In the genomic region with DNA sequence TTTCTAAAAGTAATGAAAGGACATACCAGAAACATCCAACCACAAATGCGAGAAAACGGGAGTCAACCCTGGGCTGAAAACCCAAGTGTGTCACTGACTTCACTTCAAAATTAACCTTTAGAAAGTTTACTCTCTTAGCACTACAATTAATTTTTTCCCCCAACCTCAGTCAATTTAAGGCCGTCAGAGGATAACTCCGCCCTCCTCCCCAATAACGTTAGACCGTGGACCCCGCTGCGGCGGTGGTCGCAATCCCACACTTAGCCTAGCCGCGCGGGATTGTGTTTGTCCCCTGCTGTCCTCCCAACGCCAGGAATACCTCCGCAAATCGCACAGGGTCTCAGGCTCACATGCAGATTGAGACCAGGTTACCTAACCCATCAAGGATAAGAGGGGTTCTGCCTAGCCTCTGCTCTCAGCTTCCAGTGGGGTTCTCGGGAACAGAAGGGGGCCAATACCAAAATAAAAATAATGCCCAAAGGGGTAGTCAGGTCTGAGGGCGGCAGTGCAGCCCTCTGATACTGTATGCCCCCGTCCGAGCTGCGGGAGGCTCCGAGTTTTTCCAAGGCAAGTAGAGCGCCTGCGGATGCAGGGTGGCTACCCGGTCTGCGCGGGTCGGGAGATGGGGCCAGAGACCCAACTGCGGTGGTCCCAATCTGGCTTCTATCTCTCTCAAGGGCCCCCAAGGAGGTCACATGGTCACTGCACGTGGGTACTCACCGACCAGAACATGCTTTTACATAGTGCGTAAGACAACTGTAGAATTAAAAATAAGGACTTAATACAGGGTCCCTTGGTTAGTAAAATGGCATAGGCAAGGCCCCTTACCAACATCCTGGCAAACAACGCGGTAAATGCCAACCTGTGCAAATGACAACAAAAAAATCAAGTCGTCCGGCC, we compare ENCODE assay signal across 11 mouse cellular contexts. TPM values are rescaled to one million over a fixed set of nuclear protein-coding genes. Genes with fewer than 3 reads are reported as not detected.
DNase-seq lines count a peak whose midpoint lies in the region; ATAC-seq and TF ChIP-seq lines count a peak whose summit lies in the region.
"Had no signal": no experiment of that assay in that cellular context is flagged by ENCODE, and none has a peak within 500 bp of the region (broad histone marks: within the 10 kb centered on the region; RNA-seq: fewer than 3 reads in every experiment).

No protein-coding gene starts in this region.

- H3K27ac ChIP-seq in heart, embryonic 12.5 days (ENCODE audit: poor library complexity, severe bottlenecking): no peak overlapping the region
- no peak overlapping the region for H3K27ac ChIP-seq in heart, adult 2 months
- H3K27ac ChIP-seq in embryonic facial prominence, embryonic 11.5 days (replicated peaks; ENCODE audit: low read depth, low read length): no peak overlapping the region
- H3K27ac ChIP-seq in limb, embryonic 10.5 days: peak overlapping the region; percentile 100
- no peak overlapping the region for H3K27ac ChIP-seq in neural tube, embryonic 11.5 days (ENCODE audit: low read depth, low read length)

- H3K9me3 ChIP-seq in heart, embryonic 12.5 days (replicated peaks): no peaks in the 10 kb centered on the region
- H3K9me3 ChIP-seq in embryonic facial prominence, embryonic 11.5 days (replicated peaks; ENCODE audit: control insufficient read depth, low read length): no peaks in the 10 kb centered on the region
- H3K9me3 ChIP-seq in limb, embryonic 10.5 days (replicated peaks): no peaks in the 10 kb centered on the region
- H3K9me3 ChIP-seq in neural tube, embryonic 11.5 days (ENCODE audit: control insufficient read depth, low read length): no peaks in the 10 kb centered on the region

- no peaks in the 10 kb centered on the region for H3K79me2 ChIP-seq in heart, adult 2 months (replicated peaks; ENCODE audit: control insufficient read depth, insufficient read depth, low read length)

- peak overlapping the region; percentile 62 for H3K9ac ChIP-seq in heart, embryonic 12.5 days
- no peak overlapping the region for H3K9ac ChIP-seq in heart, adult 2 months (ENCODE audit: low read depth, low read length)
- H3K9ac ChIP-seq in embryonic facial prominence, embryonic 11.5 days (replicated peaks; ENCODE audit: low read length): peak overlapping the region; percentile 84
- H3K9ac ChIP-seq in neural tube, embryonic 11.5 days (ENCODE audit: low read length): peak overlapping the region; percentile 57

- TF ChIP-seq POLR2A in heart, adult 2 months (IDR thresholded peaks at IDR 0.05; ENCODE audit: insufficient read depth, low read depth, low read length): no peak

- H3K4me2 ChIP-seq in heart, embryonic 12.5 days: peak overlapping the region; percentile 80
- peak overlapping the region; percentile 94 for H3K4me2 ChIP-seq in embryonic facial prominence, embryonic 11.5 days (ENCODE audit: low read depth, low read length)
- H3K4me2 ChIP-seq in neural tube, embryonic 11.5 days (ENCODE audit: low read depth): peak overlapping the region; percentile 92

- no peak for TF ChIP-seq EP300 in heart, adult 2 months (IDR thresholded peaks at IDR 0.05; ENCODE audit: insufficient read depth, low read depth, low read length)

- peak overlapping the region; percentile 57 for H3K4me3 ChIP-seq in heart, embryonic 12.5 days
- no peak overlapping the region for H3K4me3 ChIP-seq in heart, adult 2 months
- H3K4me3 ChIP-seq in embryonic facial prominence, embryonic 11.5 days (ENCODE audit: low read depth, low read length): peak overlapping the region; percentile 78
- peak overlapping the region; percentile 96 for H3K4me3 ChIP-seq in limb, embryonic 10.5 days
- H3K4me3 ChIP-seq in neural tube, embryonic 11.5 days (ENCODE audit: low read depth, low read length): peak overlapping the region; percentile 78

- intact Hi-C loops in heart, adult 2 months (cut with DNase I): no loop called here

- no peak for ATAC-seq in heart, embryonic 12.5 days (ENCODE audit: insufficient number of reproducible peaks, low FRiP score)
- ATAC-seq in embryonic facial prominence, embryonic 11.5 days (replicated peaks; ENCODE audit: insufficient number of reproducible peaks, low FRiP score, low TSS enrichment, low read depth): no peak
- ATAC-seq in neural tube, embryonic 11.5 days (ENCODE audit: insufficient read depth, low FRiP score, low TSS enrichment): no peak

- H3K27me3 ChIP-seq in heart, embryonic 12.5 days (replicated peaks): peaks cover 56% of the 10 kb centered on the region
- peaks cover 28% of the 10 kb centered on the region for H3K27me3 ChIP-seq in heart, adult 2 months (ENCODE audit: control insufficient read depth, insufficient read depth, low read length)
- no peaks in the 10 kb centered on the region for H3K27me3 ChIP-seq in embryonic facial prominence, embryonic 11.5 days (ENCODE audit: control insufficient read depth, insufficient read depth, low read length)
- H3K27me3 ChIP-seq in limb, embryonic 10.5 days (ENCODE audit: low read depth, poor library complexity, severe bottlenecking): no peaks in the 10 kb centered on the region
- no peaks in the 10 kb centered on the region for H3K27me3 ChIP-seq in neural tube, embryonic 11.5 days (ENCODE audit: control insufficient read depth, insufficient read depth, low read length)

- WGBS in heart, embryonic 12.5 days: 1% methylated on average over 36 of the region's 36 CpGs
- 9% methylated on average over 36 of the region's 36 CpGs for WGBS in heart, adult 2 months
- WGBS in embryonic facial prominence, embryonic 11.5 days: under 1% methylated on average over 36 of the region's 36 CpGs
- WGBS in limb, embryonic 10.5 days: under 1% methylated on average over 36 of the region's 36 CpGs
- under 1% methylated on average over 36 of the region's 36 CpGs for WGBS in neural tube, embryonic 11.5 days

- H3K4me1 ChIP-seq in heart, embryonic 12.5 days (replicated peaks): peaks cover 40% of the 10 kb centered on the region
- no peaks in the 10 kb centered on the region for H3K4me1 ChIP-seq in heart, adult 2 months (ENCODE audit: control insufficient read depth, insufficient read depth, low read length)
- H3K4me1 ChIP-seq in embryonic facial prominence, embryonic 11.5 days (ENCODE audit: control insufficient read depth, insufficient read depth, low read length): peaks cover 5% of the 10 kb centered on the region; the same call in 1 of the 2 replicates
- peaks cover 67% of the 10 kb centered on the region for H3K4me1 ChIP-seq in limb, embryonic 10.5 days
- H3K4me1 ChIP-seq in neural tube, embryonic 11.5 days (ENCODE audit: control insufficient read depth, insufficient read depth, low read length): peaks cover 14% of the 10 kb centered on the region

- H3K36me3 ChIP-seq in heart, embryonic 12.5 days: no peaks in the 10 kb centered on the region
- H3K36me3 ChIP-seq in heart, adult 2 months (ENCODE audit: control insufficient read depth, insufficient read depth, low read length): no peaks in the 10 kb centered on the region
- no peaks in the 10 kb centered on the region for H3K36me3 ChIP-seq in embryonic facial prominence, embryonic 11.5 days (replicated peaks; ENCODE audit: control insufficient read depth, insufficient read depth, low read depth, low read length)
- no peaks in the 10 kb centered on the region; the same call in 1 of the 2 replicates for H3K36me3 ChIP-seq in limb, embryonic 10.5 days
- H3K36me3 ChIP-seq in neural tube, embryonic 11.5 days (ENCODE audit: control insufficient read depth, insufficient read depth, low read length): no peaks in the 10 kb centered on the region

- no peak for DNase-seq in heart, adult 2 months
- DNase-seq in embryonic facial prominence, embryonic 11.5 days (ENCODE audit: low spot score): no peak
- peak; percentile 67 for DNase-seq in limb, embryonic 10.5 days (ENCODE audit: low spot score)
- DNase-seq in neural tube, embryonic 11.5 days (ENCODE audit: low spot score): peak; percentile 51
- no peak for DNase-seq in frontal cortex, postnatal 25 days (ENCODE audit: low spot score in 2 of 2)
- no peak for DNase-seq in thymus, postnatal 36 days
- DNase-seq in thymus, postnatal 0 days (ENCODE audit: low spot score): no peak
- DNase-seq: adrenal gland, adult 2 months had no signal

- TF ChIP-seq CTCF in heart, adult 2 months (IDR thresholded peaks at IDR 0.05): no peak

RNA-seq across cellular contexts. Expression of a gene that starts 3.1 kb away (rescaled TPM):
- 0.40 and 0.63 TPM in 2 replicates for polyA plus RNA-seq in heart, embryonic 12.5 days (2016; fragmentation: Nextera tagmentation; extraction: Ambion mirVana)
- not detected for total RNA-seq in heart, adult 2 months (2021)
- polyA plus RNA-seq in heart, adult 2 months (2012; rRNA removed): not detected in 2 replicates
- 1.9 and 2.2 TPM in 2 replicates for polyA plus RNA-seq in embryonic facial prominence, embryonic 11.5 days (2014; fragmentation: Nextera tagmentation; extraction: Ambion mirVana)
- 6.2 and 11.5 TPM in 2 replicates for polyA plus RNA-seq in limb, embryonic 10.5 days (2016; fragmentation: Nextera tagmentation; extraction: Ambion mirVana)
- 2.1 and 2.2 TPM in 2 replicates for polyA plus RNA-seq in neural tube, embryonic 11.5 days (2014; fragmentation: Nextera tagmentation; extraction: Ambion mirVana)
- 0.01 and 0.03 TPM in 2 replicates for polyA plus RNA-seq in thymus, postnatal 0 days (2015; fragmentation: Nextera tagmentation; extraction: Ambion mirVana)
- total RNA-seq: adrenal gland, adult 2 months had no signal
- polyA plus RNA-seq: adrenal gland, adult 2 months had no signal

RNA-seq across cellular contexts. Expression of a gene that starts 45.5 kb away (rescaled TPM):
- 0.64 and 1.3 TPM in 2 replicates for polyA plus RNA-seq in heart, embryonic 12.5 days (2016; fragmentation: Nextera tagmentation; extraction: Ambion mirVana)
- not detected for total RNA-seq in heart, adult 2 months (2021)
- polyA plus RNA-seq in heart, adult 2 months (2012; rRNA removed): not detected in 2 replicates
- not detected in 2 replicates for polyA plus RNA-seq in embryonic facial prominence, embryonic 11.5 days (2014; fragmentation: Nextera tagmentation; extraction: Ambion mirVana)
- 1.5 and 1.6 TPM in 2 replicates for polyA plus RNA-seq in limb, embryonic 10.5 days (2016; fragmentation: Nextera tagmentation; extraction: Ambion mirVana)
- polyA plus RNA-seq in neural tube, embryonic 11.5 days (2014; fragmentation: Nextera tagmentation; extraction: Ambion mirVana): not detected in 2 replicates
- polyA plus RNA-seq in thymus, postnatal 0 days (2015; fragmentation: Nextera tagmentation; extraction: Ambion mirVana): not detected in 2 replicates
- polyA plus RNA-seq: adrenal gland, adult 2 months; cortical plate, adult 2 months; spleen, adult 2 months had no signal

RNA-seq across cellular contexts. Expression of a gene that starts 56.3 kb away (rescaled TPM):
- not detected in 2 replicates for polyA plus RNA-seq in heart, embryonic 12.5 days (2016; fragmentation: Nextera tagmentation; extraction: Ambion mirVana)
- not detected for total RNA-seq in heart, adult 2 months (2021)
- polyA plus RNA-seq in heart, adult 2 months (2012; rRNA removed): not detected in 2 replicates
- not detected in 2 replicates for polyA plus RNA-seq in embryonic facial prominence, embryonic 11.5 days (2014; fragmentation: Nextera tagmentation; extraction: Ambion mirVana)
- polyA plus RNA-seq in limb, embryonic 10.5 days (2016; fragmentation: Nextera tagmentation; extraction: Ambion mirVana): 0.06 TPM in 1 of 2 replicates, not detected in the other
- polyA plus RNA-seq in neural tube, embryonic 11.5 days (2014; fragmentation: Nextera tagmentation; extraction: Ambion mirVana): 0.08 TPM in 1 of 2 replicates, not detected in the other
- polyA plus RNA-seq in thymus, postnatal 0 days (2015; fragmentation: Nextera tagmentation; extraction: Ambion mirVana): 20.7 and 21.9 TPM in 2 replicates
- total RNA-seq: adrenal gland, adult 2 months had no signal
- polyA plus RNA-seq: adrenal gland, adult 2 months; cortical plate, adult 2 months had no signal

Comparison
In these comparisons a context has a peak if more than half of its experiments do, and no peak if none do; other contexts are left out.
1. DNase-seq: peak in limb, embryonic 10.5 days (single experiment) and neural tube, embryonic 11.5 days (single experiment); none in heart, adult 2 months (0 of 2), embryonic facial prominence, embryonic 11.5 days (single experiment), frontal cortex, postnatal 25 days (0 of 2), thymus, postnatal 36 days (0 of 2) and thymus, postnatal 0 days (single experiment).
2. RNA of a gene that starts 56.3 kb away (polyA plus RNA-seq): 20.7 to 21.9 TPM in thymus, postnatal 0 days; 0.08 TPM in neural tube, embryonic 11.5 days, not detected in heart, embryonic 12.5 days, not detected in heart, adult 2 months, not detected in embryonic facial prominence, embryonic 11.5 days and 0.06 TPM in limb, embryonic 10.5 days; every median in the first group is over 10 times any median in the second.
3. Peak in every context shown above with its lines, with median percentiles within 50 percentile points of each other: H3K4me2 ChIP-seq.